In the genomic region with DNA sequence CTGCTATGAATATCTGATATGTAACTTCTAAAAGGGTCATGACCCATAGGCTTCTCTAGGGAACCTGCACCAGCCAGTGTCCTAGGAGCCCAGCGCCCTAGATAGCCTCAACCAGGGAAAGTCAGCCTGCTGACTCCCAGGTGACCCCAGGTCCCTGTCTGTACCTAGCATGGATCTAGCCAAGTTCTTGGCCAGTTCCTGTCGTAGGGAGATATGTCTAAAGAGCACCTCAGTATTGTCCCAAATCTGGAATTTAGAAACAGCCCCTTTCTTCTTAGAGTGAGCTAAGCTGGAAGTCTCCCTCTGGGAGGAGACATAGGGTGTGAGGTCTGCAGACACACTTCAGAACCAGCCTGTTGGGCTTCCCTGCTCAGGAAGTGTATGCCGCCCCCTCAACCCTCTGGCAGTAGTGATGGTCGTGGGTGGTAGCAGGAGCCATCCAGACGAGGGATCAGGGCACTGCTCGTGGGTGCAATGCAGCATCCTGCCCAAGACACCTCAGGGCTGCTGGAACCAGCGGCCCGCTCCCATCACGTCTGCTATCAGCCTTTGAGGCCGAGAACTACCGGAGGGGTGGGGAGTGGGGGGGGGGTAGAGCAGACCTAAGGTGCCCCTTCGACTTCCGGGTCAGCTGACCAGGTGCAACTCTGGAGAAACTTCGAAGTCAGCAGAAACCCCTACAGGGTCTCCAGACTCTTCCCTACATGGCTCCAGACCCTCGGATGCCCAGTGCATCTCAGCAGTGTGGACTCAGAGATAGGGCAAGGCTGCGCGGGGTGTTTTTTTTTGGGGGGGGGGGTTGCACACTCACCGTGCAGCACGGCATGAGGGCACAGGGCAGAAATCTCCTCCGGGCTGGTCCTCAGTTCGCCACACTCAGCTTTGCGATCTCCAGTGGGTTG, we compare ENCODE assay signal across 7 mouse cellular contexts. TPM values are rescaled to one million over a fixed set of nuclear protein-coding genes. Genes with fewer than 3 reads are reported as not detected.
DNase-seq lines count a peak whose midpoint lies in the region; ATAC-seq and TF ChIP-seq lines count a peak whose summit lies in the region.

Gene Osbpl5, minus strand, starts transcription at position 861 of the 902 bp plus-strand sequence.

- H3K27me3 ChIP-seq in thymus, adult 2 months (ENCODE audit: control insufficient read depth, insufficient read depth, low read length), result no peaks in the 10 kb centered on the region
- H3K27me3 ChIP-seq in embryonic facial prominence, embryonic 12.5 days, result peaks cover 30% of the 10 kb centered on the region
- H3K27me3 ChIP-seq in heart, embryonic 16.5 days (ENCODE audit: control insufficient read depth, insufficient read depth, low read length), result peaks cover 16% of the 10 kb centered on the region; the same call in 1 of the 2 replicates
- H3K27me3 ChIP-seq in neural tube, embryonic 15.5 days (replicated peaks), result peaks cover 33% of the 10 kb centered on the region

- 20% methylated on average over 22 of the region's 22 CpGs for WGBS in thymus, adult 2 months
- WGBS in embryonic facial prominence, embryonic 12.5 days, result 23% methylated on average over 22 of the region's 22 CpGs
- 23% methylated on average over 22 of the region's 22 CpGs for WGBS in heart, embryonic 16.5 days
- WGBS in neural tube, embryonic 15.5 days, result 28% methylated on average over 22 of the region's 22 CpGs

- peak within 1 kb of the TSS; percentile 43 for H3K9ac ChIP-seq in embryonic facial prominence, embryonic 12.5 days
- H3K9ac ChIP-seq in heart, embryonic 16.5 days (ENCODE audit: low read length), result peak within 1 kb of the TSS; percentile 55
- H3K9ac ChIP-seq in neural tube, embryonic 15.5 days (replicated peaks), result peak within 1 kb of the TSS; percentile 37; the same call in 1 of the 2 replicates

- DNase-seq in thymus, adult 2 months, result peak; percentile 25
- no peak for DNase-seq in thymus, postnatal 0 days (ENCODE audit: low spot score)
- peak; percentile 17 to 69 for DNase-seq in left cerebral cortex, postnatal 14 days (ENCODE audit: low spot score in 2 of 2)
- DNase-seq in ovary, adult 18-20 months (ENCODE audit: low spot score), result no peak

- peak within 1 kb of the TSS; percentile 53 for H3K4me3 ChIP-seq in thymus, adult 2 months (ENCODE audit: control insufficient read depth, insufficient read depth, low read length)
- peak within 1 kb of the TSS; percentile 37 for H3K4me3 ChIP-seq in embryonic facial prominence, embryonic 12.5 days
- H3K4me3 ChIP-seq in heart, embryonic 16.5 days (ENCODE audit: low read length), result peak within 1 kb of the TSS; percentile 51
- H3K4me3 ChIP-seq in neural tube, embryonic 15.5 days (replicated peaks), result peak within 1 kb of the TSS; percentile 40

- H3K4me1 ChIP-seq in thymus, adult 2 months (replicated peaks; ENCODE audit: control insufficient read depth, insufficient read depth, low read length), result peaks cover 11% of the 10 kb centered on the region
- H3K4me1 ChIP-seq in embryonic facial prominence, embryonic 12.5 days, result peaks cover 10% of the 10 kb centered on the region
- H3K4me1 ChIP-seq in heart, embryonic 16.5 days (ENCODE audit: control insufficient read depth, insufficient read depth, low read length), result peaks cover 9% of the 10 kb centered on the region
- peaks cover 16% of the 10 kb centered on the region for H3K4me1 ChIP-seq in neural tube, embryonic 15.5 days

- intact Hi-C loops in left cerebral cortex, postnatal 14 days (cut with DNase I), result loop anchor here (10.0 kb wide), 1 partner anchor 282 kb away; the partner anchor contains the start of gene Slc22a18

- H3K4me2 ChIP-seq in embryonic facial prominence, embryonic 12.5 days (replicated peaks), result peak within 1 kb of the TSS; percentile 71
- peak within 1 kb of the TSS; percentile 91 for H3K4me2 ChIP-seq in heart, embryonic 16.5 days (ENCODE audit: low read depth, low read length)
- H3K4me2 ChIP-seq in neural tube, embryonic 15.5 days, result peak within 1 kb of the TSS; percentile 82

- H3K27ac ChIP-seq in thymus, adult 2 months (ENCODE audit: control insufficient read depth, insufficient read depth, low read length), result no peak within 1 kb of the TSS
- H3K27ac ChIP-seq in embryonic facial prominence, embryonic 12.5 days, result no peak within 1 kb of the TSS
- no peak within 1 kb of the TSS for H3K27ac ChIP-seq in heart, embryonic 16.5 days (ENCODE audit: low read length)
- H3K27ac ChIP-seq in neural tube, embryonic 15.5 days (replicated peaks), result no peak within 1 kb of the TSS

- no peaks in the 10 kb centered on the region for H3K9me3 ChIP-seq in embryonic facial prominence, embryonic 12.5 days
- H3K9me3 ChIP-seq in heart, embryonic 16.5 days (replicated peaks; ENCODE audit: control insufficient read depth, low read length), result no peaks in the 10 kb centered on the region
- no peaks in the 10 kb centered on the region for H3K9me3 ChIP-seq in neural tube, embryonic 15.5 days (replicated peaks)

- no peaks in the 10 kb centered on the region for H3K36me3 ChIP-seq in thymus, adult 2 months (ENCODE audit: control insufficient read depth, insufficient read depth, low read length)
- H3K36me3 ChIP-seq in embryonic facial prominence, embryonic 12.5 days, result no peaks in the 10 kb centered on the region
- H3K36me3 ChIP-seq in heart, embryonic 16.5 days (ENCODE audit: control insufficient read depth, insufficient read depth), result no peaks in the 10 kb centered on the region
- no peaks in the 10 kb centered on the region for H3K36me3 ChIP-seq in neural tube, embryonic 15.5 days

- TF ChIP-seq POLR2A in thymus, adult 2 months (IDR thresholded peaks at IDR 0.05; ENCODE audit: control insufficient read depth, extremely low read depth, insufficient read depth, low read length, poor library complexity), result no peak

- no peak for TF ChIP-seq CTCF in thymus, adult 2 months (IDR thresholded peaks at IDR 0.05; ENCODE audit: borderline replicate concordance, control insufficient read depth, extremely low read depth, insufficient read depth, low read length, poor library complexity)

- peak; percentile 54 for ATAC-seq in embryonic facial prominence, embryonic 12.5 days (ENCODE audit: insufficient number of reproducible peaks, insufficient read depth, low FRiP score, low TSS enrichment)
- ATAC-seq in heart, embryonic 16.5 days (replicated peaks; ENCODE audit: extremely low read depth, insufficient read depth, low FRiP score), result no peak
- peak; percentile 33; the same call in 1 of the 2 replicates for ATAC-seq in neural tube, embryonic 15.5 days (ENCODE audit: low FRiP score)

RNA-seq across cellular contexts. Expression of gene Osbpl5, which starts in this region (rescaled TPM):
- polyA plus RNA-seq in thymus, adult 2 months (2012; rRNA removed), result 16.6 and 20.6 TPM in 2 replicates
- 6.5 and 6.6 TPM in 2 replicates for polyA plus RNA-seq in thymus, postnatal 0 days (2015; fragmentation: Nextera tagmentation; extraction: Ambion mirVana)
- polyA plus RNA-seq in embryonic facial prominence, embryonic 12.5 days (2016; fragmentation: Nextera tagmentation; extraction: Ambion mirVana), result 31.6 and 35.6 TPM in 2 replicates
- 35.8 and 39.5 TPM in 2 replicates for polyA plus RNA-seq in heart, embryonic 16.5 days (2015; fragmentation: Nextera tagmentation; extraction: Ambion mirVana)
- total RNA-seq in left cerebral cortex, postnatal 14 days (2021), result 10 to 100 TPM; 33.7 to 35.6 TPM
- polyA plus RNA-seq in neural tube, embryonic 15.5 days (2015; fragmentation: Nextera tagmentation; extraction: Ambion mirVana), result 37.2 and 37.5 TPM in 2 replicates

Comparison
In these comparisons a context has a peak if more than half of its experiments do, and no peak if none do; other contexts are left out.
1. DNase-seq: peak in thymus, adult 2 months (single experiment) and left cerebral cortex, postnatal 14 days (2 of 2); none in thymus, postnatal 0 days (single experiment) and ovary, adult 18-20 months (single experiment).
2. Peak in every context shown above with its lines, with median percentiles within 50 percentile points of each other: H3K4me3 ChIP-seq, H3K4me2 ChIP-seq and H3K9ac ChIP-seq.